Mouse (Mus musculus) ES-E14 (cell line): ENCODE measurements around the gene Pde2a. TPM values are rescaled to one million over a fixed set of nuclear protein-coding genes. Genes with fewer than 3 reads are reported as not detected.

Experiments
- DNase-seq: peaks from one replicate; pipeline ENCODE4 v3.0.0-alpha.2; 2013; ENCODE audit warnings: low read depth, low spot score
- H3K27ac ChIP-seq: 2 replicates; pipeline ENCODE4 v1.5.1; 2012; ENCODE audit warnings: low read depth, mild to moderate bottlenecking, low read length, moderate library complexity, mixed read lengths; ENCODE audit not compliant: poor library complexity, insufficient read depth, severe bottlenecking
- H3K36me3 ChIP-seq: 2 replicates; pipeline ENCODE4 v1.6.1; 2012; ENCODE audit warnings: mild to moderate bottlenecking, low read length, moderate library complexity, mixed read lengths; ENCODE audit not compliant: control insufficient read depth, poor library complexity, insufficient read depth, severe bottlenecking
- H3K4me1 ChIP-seq, 2 experiments: fragments of 150-350 bp in 1 of 2; sonication (generic) in 1 of 2; 2 replicates each; pipeline ENCODE4 v1.6.1; 2012; ENCODE audit warnings: low read length in 2 of 2, mild to moderate bottlenecking in 1 of 2, mixed read lengths in 1 of 2; ENCODE audit not compliant: control insufficient read depth in 2 of 2, insufficient read depth in 2 of 2, poor library complexity in 1 of 2
- H3K4me3 ChIP-seq, 2 experiments: fragments of 150-350 bp in 1 of 2; sonication (generic) in 1 of 2; 2 replicates each; pipeline ENCODE4 v1.5.1; 2012; ENCODE audit warnings: low read length in 2 of 2, low read depth in 1 of 2, mild to moderate bottlenecking in 1 of 2, mixed read lengths in 1 of 2; ENCODE audit not compliant: insufficient read depth in 1 of 2, poor library complexity in 1 of 2, severe bottlenecking in 1 of 2
- H3K9ac ChIP-seq: 2 replicates; pipeline ENCODE4 v1.6.1; 2012; ENCODE audit warnings: low read depth, mild to moderate bottlenecking, low read length, mixed read lengths; ENCODE audit not compliant: poor library complexity, insufficient read depth, severe bottlenecking
- H3K9me3 ChIP-seq: fragments of 150-350 bp; sonication (generic); 2 replicates; pipeline ENCODE4 v1.6.1; 2012; ENCODE audit warnings: low read depth, mild to moderate bottlenecking, low read length; ENCODE audit not compliant: control insufficient read depth, insufficient read depth
- CHD2 ChIP-seq: IDR thresholded peaks from 2 replicates; pipeline ENCODE4 v1.6.1; 2014; ENCODE audit warnings: mild to moderate bottlenecking, low read depth, low read length, inconsistent platforms
- HCFC1 ChIP-seq: IDR thresholded peaks from 2 replicates; pipeline ENCODE4 v1.6.1; 2012; ENCODE audit warnings: low read length, inconsistent platforms, borderline replicate concordance; ENCODE audit not compliant: insufficient read depth
- MAFK ChIP-seq: IDR thresholded peaks from 2 replicates; pipeline ENCODE4 v1.6.1; 2014; ENCODE audit warnings: mild to moderate bottlenecking, low read depth, low read length, inconsistent platforms; ENCODE audit not compliant: insufficient read depth
- ZC3H11A ChIP-seq: IDR thresholded peaks from 2 replicates; pipeline ENCODE4 v1.6.1; 2012; ENCODE audit warnings: low read depth, mild to moderate bottlenecking, inconsistent platforms, low read length, borderline replicate concordance
- ZNF384 ChIP-seq: IDR thresholded peaks from 2 replicates; pipeline ENCODE4 v1.6.1; 2012; ENCODE audit warnings: low read depth, low read length, inconsistent platforms
- in situ Hi-C, 2 experiments: fragments of 600-800 bp; cut with MboI; formaldehyde crosslinking; loops; one replicate each; pipeline ENCODE4 v1.15.1; 2025; ENCODE audit warnings: low sequenced_read_pairs in 2 of 2, inconsistent platforms in 1 of 2; ENCODE audit not compliant: unreplicated experiment in 2 of 2
- total RNA-seq: library from RNA; depleted of rRNA; stranded (reverse); fragments of 300-350 nt; gene quantifications from 2 replicates; pipeline ENCODE4 v1.2.3, GENCODE M21; 2012

Pde2a gene
- total RNA-seq, 1 experiment, result 6.2 TPM

GRCm38 (mm10) chr7:101541132-101541531, 119.6 kb downstream of the Pde2a start:
- H3K36me3 ChIP-seq, result no peaks in the 10 kb centered on the region
- in situ Hi-C loops, result no loop called here
- TF ChIP-seq ZC3H11A (peak; percentile 70; the same call in 1 of the 2 replicates), CHD2 (no peak), MAFK (no peak), ZNF384 (no peak), HCFC1 (no peak)
- H3K9ac ChIP-seq, result no peak overlapping the region
- no peaks in the 10 kb centered on the region for H3K4me1 ChIP-seq
- H3K27ac ChIP-seq, result no peak overlapping the region
- DNase-seq, result peak; percentile 65
- no peak overlapping the region for H3K4me3 ChIP-seq
- no peaks in the 10 kb centered on the region for H3K9me3 ChIP-seq

GRCm38 (mm10) chr7:101541734-101542133, 120.2 kb downstream of the Pde2a start:
- Histone ChIP-seq H3K9ac (no peak overlapping the region), H3K4me1 (no peaks in the 10 kb centered on the region), H3K4me3 (no peak overlapping the region), H3K27ac (no peak overlapping the region), H3K36me3 (no peaks in the 10 kb centered on the region), H3K9me3 (no peaks in the 10 kb centered on the region)
- no peak for DNase-seq
- in situ Hi-C loops, result no loop called here
- TF ChIP-seq ZC3H11A (no peak), ZNF384 (no peak), HCFC1 (no peak), MAFK (no peak), CHD2 (no peak)

- no peaks in the 10 kb centered on the region for H3K4me1 ChIP-seq
- H3K36me3 ChIP-seq, result no peaks in the 10 kb centered on the region
- in situ Hi-C loops, result no loop called here
Observed at GRCm38 (mm10) chr7:101547651-101548050, 126.2 kb downstream of the Pde2a start.

GRCm38 (mm10) chr7:101549266-101549665, 127.8 kb downstream of the Pde2a start:
- Histone ChIP-seq H3K36me3 (no peaks in the 10 kb centered on the region), H3K27ac (no peak overlapping the region), H3K9me3 (no peaks in the 10 kb centered on the region), H3K4me1 (no peaks in the 10 kb centered on the region), H3K4me3 (no peak overlapping the region), H3K9ac (no peak overlapping the region)
- no peak for DNase-seq
- TF ChIP-seq ZNF384 (no peak), MAFK (no peak), HCFC1 (no peak), ZC3H11A (no peak), CHD2 (no peak)
- in situ Hi-C loops, result no loop called here

More at GRCm38 (mm10) chr7:101547651-101548050, 126.2 kb downstream of the Pde2a start:
- DNase-seq, result no peak
- no peak overlapping the region for H3K9ac ChIP-seq
- TF ChIP-seq ZC3H11A (no peak), CHD2 (no peak), ZNF384 (no peak), MAFK (no peak)
- no peaks in the 10 kb centered on the region for H3K9me3 ChIP-seq
- H3K27ac ChIP-seq, result no peak overlapping the region
- H3K4me3 ChIP-seq, result no peak overlapping the region

- in situ Hi-C loops, result no loop called here
- Histone ChIP-seq H3K4me3 (no peak overlapping the region), H3K9me3 (no peaks in the 10 kb centered on the region), H3K9ac (no peak overlapping the region), H3K36me3 (no peaks in the 10 kb centered on the region), H3K4me1 (no peaks in the 10 kb centered on the region), H3K27ac (no peak overlapping the region)
- no peak for DNase-seq
- no peak for TF ChIP-seq MAFK
- TF ChIP-seq HCFC1, result no peak
- no peak for TF ChIP-seq CHD2
- TF ChIP-seq ZC3H11A, result no peak
- no peak for TF ChIP-seq ZNF384
Observed at GRCm38 (mm10) chr7:101550686-101551485, 129.4 kb downstream of the Pde2a start.
